Mouse (Mus musculus): ENCODE results near the gene Tyw1.
A peak's percentile ranks its signal among the peaks of the same experiment; 100 is the strongest.

GRCm38 (mm10) chr5:130290242-130290641, 34.8 kb downstream of the Tyw1 start:
- TF ChIP-seq CTCF (IDR thresholded peaks at IDR 0.05; ENCODE audit: borderline replicate concordance, insufficient read depth, low read depth, low read length) (peak; percentile 29), POLR2A (IDR thresholded peaks at IDR 0.05; ENCODE audit: borderline replicate concordance, insufficient read depth, low read length) (no peak)

All from cerebellum, adult 2 months (tissue).